10 mouse cellular contexts compared by ENCODE assay signal in genomic region chr9:118589249-118589648, GRCm38 (mm10). TPM values are rescaled to one million over a fixed set of nuclear protein-coding genes. Genes with fewer than 3 reads are reported as not detected.
DNase-seq lines count a peak whose midpoint lies in the region; ATAC-seq and TF ChIP-seq lines count a peak whose summit lies in the region.
"Had no signal": no experiment of that assay in that cellular context is flagged by ENCODE, and none has a peak within 500 bp of the region (broad histone marks: within the 10 kb centered on the region; RNA-seq: fewer than 3 reads in every experiment).

No protein-coding gene starts in this region.

- no peaks in the 10 kb centered on the region for H3K9me3 ChIP-seq in kidney, postnatal 0 days (replicated peaks; ENCODE audit: low read length)
- H3K9me3 ChIP-seq in ES-Bruce4 (replicated peaks; ENCODE audit: control insufficient read depth, insufficient read depth, low read length, poor library complexity, severe bottlenecking) = no peaks in the 10 kb centered on the region
- no peaks in the 10 kb centered on the region for H3K9me3 ChIP-seq in embryonic facial prominence, embryonic 14.5 days (ENCODE audit: control insufficient read depth, low read length)
- H3K9me3 ChIP-seq in kidney, embryonic 14.5 days (ENCODE audit: control insufficient read depth, low read length) = no peaks in the 10 kb centered on the region
- H3K9me3 ChIP-seq: forebrain, embryonic 12.5 days had no signal

- no peaks in the 10 kb centered on the region for H3K4me1 ChIP-seq in cerebellum, adult 2 months (ENCODE audit: control insufficient read depth, insufficient read depth, low read length)
- H3K4me1 ChIP-seq in kidney, postnatal 0 days (replicated peaks; ENCODE audit: insufficient read depth, low read length) = no peaks in the 10 kb centered on the region; the same call in 1 of the 2 replicates
- no peaks in the 10 kb centered on the region for H3K4me1 ChIP-seq in ES-Bruce4 (ENCODE audit: control insufficient read depth, insufficient read depth, low read length)
- peaks cover 24% of the 10 kb centered on the region for H3K4me1 ChIP-seq in embryonic facial prominence, embryonic 14.5 days (ENCODE audit: control insufficient read depth, insufficient read depth, low read length)
- peaks cover 6% of the 10 kb centered on the region for H3K4me1 ChIP-seq in kidney, embryonic 14.5 days (ENCODE audit: control insufficient read depth, insufficient read depth, low read length)

- no peak for ATAC-seq in kidney, postnatal 0 days (replicated peaks; ENCODE audit: low FRiP score, low read depth)
- no peak for ATAC-seq in embryonic facial prominence, embryonic 14.5 days (ENCODE audit: low read depth)
- no peak for ATAC-seq in kidney, embryonic 14.5 days (ENCODE audit: low FRiP score, low TSS enrichment)

- TF ChIP-seq CTCF in cerebellum, adult 2 months (IDR thresholded peaks at IDR 0.05; ENCODE audit: borderline replicate concordance, insufficient read depth, low read depth, low read length) = peak; percentile 67; the same call in 1 of the 2 replicates
- peak; percentile 84 for TF ChIP-seq CTCF in kidney, postnatal 0 days (IDR thresholded peaks at IDR 0.05; ENCODE audit: low read depth)
- TF ChIP-seq CTCF in ES-Bruce4 (IDR thresholded peaks at IDR 0.05; ENCODE audit: low read depth, low read length) = peak; percentile 37

- H3K4me3 ChIP-seq in cerebellum, adult 2 months (replicated peaks; ENCODE audit: insufficient read depth, low read depth, low read length) = no peak overlapping the region
- H3K4me3 ChIP-seq in kidney, postnatal 0 days (replicated peaks; ENCODE audit: low read depth, low read length) = no peak overlapping the region
- no peak overlapping the region for H3K4me3 ChIP-seq in ES-Bruce4 (ENCODE audit: low read depth, low read length)
- H3K4me3 ChIP-seq in embryonic facial prominence, embryonic 14.5 days (ENCODE audit: low read depth, low read length) = no peak overlapping the region
- H3K4me3 ChIP-seq in kidney, embryonic 14.5 days (ENCODE audit: low read length) = no peak overlapping the region
- H3K4me3 ChIP-seq: forebrain, embryonic 12.5 days; megakaryocyte, embryonic 14.5 days had no signal

- H3K27me3 ChIP-seq in cerebellum, adult 2 months (ENCODE audit: control insufficient read depth, insufficient read depth, low read length) = no peaks in the 10 kb centered on the region
- no peaks in the 10 kb centered on the region for H3K27me3 ChIP-seq in kidney, postnatal 0 days (ENCODE audit: insufficient read depth, low read length)
- H3K27me3 ChIP-seq in ES-Bruce4 (ENCODE audit: control insufficient read depth, insufficient read depth, low read length, poor library complexity, severe bottlenecking) = no peaks in the 10 kb centered on the region
- no peaks in the 10 kb centered on the region for H3K27me3 ChIP-seq in embryonic facial prominence, embryonic 14.5 days (replicated peaks; ENCODE audit: control insufficient read depth, insufficient read depth, low read length)
- no peaks in the 10 kb centered on the region for H3K27me3 ChIP-seq in kidney, embryonic 14.5 days (ENCODE audit: control insufficient read depth, insufficient read depth, low read length)
- H3K27me3 ChIP-seq: forebrain, embryonic 12.5 days had no signal

- no peak for DNase-seq in cerebellum, adult 2 months
- no peak for DNase-seq in cerebellum, postnatal 36 days
- DNase-seq in kidney, postnatal 0 days (ENCODE audit: low spot score) = peak; percentile 79
- no peak for DNase-seq in kidney, postnatal 25 days
- DNase-seq in embryonic facial prominence, embryonic 14.5 days (ENCODE audit: low spot score) = peak; percentile 73
- no peak for DNase-seq in thymus, postnatal 0 days (ENCODE audit: low spot score)

- no peaks in the 10 kb centered on the region for H3K36me3 ChIP-seq in kidney, postnatal 0 days (ENCODE audit: insufficient read depth, low read length)
- no peaks in the 10 kb centered on the region for H3K36me3 ChIP-seq in ES-Bruce4 (ENCODE audit: control insufficient read depth, insufficient read depth, low read length, poor library complexity, severe bottlenecking)
- H3K36me3 ChIP-seq in embryonic facial prominence, embryonic 14.5 days (ENCODE audit: control insufficient read depth, insufficient read depth, low read length) = no peaks in the 10 kb centered on the region
- H3K36me3 ChIP-seq in kidney, embryonic 14.5 days (ENCODE audit: control insufficient read depth, insufficient read depth, low read length) = peaks cover under 1% of the 10 kb centered on the region; the same call in 1 of the 2 replicates
- H3K36me3 ChIP-seq: forebrain, embryonic 12.5 days had no signal

- H3K9ac ChIP-seq in kidney, postnatal 0 days (ENCODE audit: low read depth, low read length) = no peak overlapping the region
- H3K9ac ChIP-seq in ES-Bruce4 (ENCODE audit: low read depth, poor library complexity, severe bottlenecking) = no peak overlapping the region
- H3K9ac ChIP-seq in embryonic facial prominence, embryonic 14.5 days (ENCODE audit: low read depth, low read length) = no peak overlapping the region
- no peak overlapping the region for H3K9ac ChIP-seq in kidney, embryonic 14.5 days (ENCODE audit: low read depth, low read length)
- H3K9ac ChIP-seq: forebrain, embryonic 12.5 days had no signal

- no peak overlapping the region for H3K27ac ChIP-seq in cerebellum, adult 2 months (ENCODE audit: insufficient read depth, low read length)
- H3K27ac ChIP-seq in kidney, postnatal 0 days = no peak overlapping the region
- no peak overlapping the region for H3K27ac ChIP-seq in ES-Bruce4 (ENCODE audit: insufficient read depth, low read length)
- H3K27ac ChIP-seq in embryonic facial prominence, embryonic 14.5 days (replicated peaks; ENCODE audit: low read depth, low read length) = no peak overlapping the region
- no peak overlapping the region for H3K27ac ChIP-seq in kidney, embryonic 14.5 days (ENCODE audit: low read depth, low read length)
- H3K27ac ChIP-seq: forebrain, embryonic 12.5 days had no signal

- TF ChIP-seq POLR2A in cerebellum, adult 2 months (IDR thresholded peaks at IDR 0.05; ENCODE audit: borderline replicate concordance, insufficient read depth, low read length) = no peak
- no peak for TF ChIP-seq POLR2A in ES-Bruce4 (IDR thresholded peaks at IDR 0.05; ENCODE audit: insufficient read depth, low read length)

- no peak overlapping the region for H3K4me2 ChIP-seq in kidney, postnatal 0 days (ENCODE audit: low read length)
- H3K4me2 ChIP-seq in embryonic facial prominence, embryonic 14.5 days (ENCODE audit: low read depth, low read length) = no peak overlapping the region
- no peak overlapping the region for H3K4me2 ChIP-seq in kidney, embryonic 14.5 days (replicated peaks; ENCODE audit: low read depth, low read length)
- H3K4me2 ChIP-seq: forebrain, embryonic 12.5 days had no signal

- 32% methylated on average over 3 of the region's 3 CpGs for WGBS in cerebellum, adult 2 months
- 24% methylated on average over 3 of the region's 3 CpGs for WGBS in kidney, postnatal 0 days
- 18% methylated on average over 3 of the region's 3 CpGs for WGBS in embryonic facial prominence, embryonic 14.5 days
- 26% methylated on average over 3 of the region's 3 CpGs for WGBS in kidney, embryonic 14.5 days

- no peak for TF ChIP-seq EP300 in ES-Bruce4 (IDR thresholded peaks at IDR 0.05; ENCODE audit: insufficient read depth, low read depth, low read length)

RNA-seq across cellular contexts. Expression of gene Itga9, which starts 17.2 kb away (rescaled TPM):
- 1.6 and 2.2 TPM in 2 replicates for polyA plus RNA-seq in cerebellum, adult 2 months (2012; rRNA removed)
- polyA plus RNA-seq in kidney, postnatal 0 days (2015; fragmentation: Nextera tagmentation; extraction: Ambion mirVana) = 21.4 and 23.2 TPM in 2 replicates
- 5.2 and 6.3 TPM in 2 replicates for polyA plus RNA-seq in ES-Bruce4 (2011; ENCODE audit: insufficient read depth, insufficient read length, low read depth, missing spikeins)
- 13.7 TPM in 2 replicates for polyA plus RNA-seq in embryonic facial prominence, embryonic 14.5 days (2014; fragmentation: Nextera tagmentation; extraction: Ambion mirVana)
- polyA plus RNA-seq in thymus, postnatal 0 days (2015; fragmentation: Nextera tagmentation; extraction: Ambion mirVana) = 1.9 and 3.3 TPM in 2 replicates
- polyA plus RNA-seq in kidney, embryonic 14.5 days (2014; fragmentation: Nextera tagmentation; extraction: Ambion mirVana) = 16.6 and 31.9 TPM in 2 replicates

Comparison
In these comparisons a context has a peak if more than half of its experiments do, and no peak if none do; other contexts are left out.
1. DNase-seq: peak in kidney, postnatal 0 days (single experiment) and embryonic facial prominence, embryonic 14.5 days (single experiment); none in cerebellum, adult 2 months (0 of 2), cerebellum, postnatal 36 days (0 of 2), kidney, postnatal 25 days (0 of 2) and thymus, postnatal 0 days (single experiment).
2. Peak in every context shown above with its lines, with median percentiles within 50 percentile points of each other: CTCF ChIP-seq.